Comparison of ENCODE assay signal across 8 mouse cellular contexts in genomic region chr5:134007127-134007771, GRCm38 (mm10).
DNase-seq lines count a peak whose midpoint lies in the region; ATAC-seq and TF ChIP-seq lines count a peak whose summit lies in the region.

No protein-coding gene starts in this region.

- H3K4me1 ChIP-seq in thymus, adult 2 months (replicated peaks; ENCODE audit: control insufficient read depth, insufficient read depth, low read length), result no peaks in the 10 kb centered on the region
- no peaks in the 10 kb centered on the region for H3K4me1 ChIP-seq in forebrain, postnatal 0 days (ENCODE audit: insufficient read depth)
- H3K4me1 ChIP-seq in intestine, postnatal 0 days (replicated peaks; ENCODE audit: control insufficient read depth, insufficient read depth, low read length), result no peaks in the 10 kb centered on the region
- H3K4me1 ChIP-seq in midbrain, embryonic 13.5 days (replicated peaks), result peaks cover 17% of the 10 kb centered on the region; the same call in 1 of the 2 replicates

- H3K27ac ChIP-seq in thymus, adult 2 months (ENCODE audit: control insufficient read depth, insufficient read depth, low read length), result no peak overlapping the region
- H3K27ac ChIP-seq in forebrain, postnatal 0 days (ENCODE audit: low read depth, low read length), result no peak overlapping the region
- no peak overlapping the region for H3K27ac ChIP-seq in intestine, postnatal 0 days (ENCODE audit: low read depth, low read length)
- no peak overlapping the region for H3K27ac ChIP-seq in midbrain, embryonic 13.5 days

- no peak overlapping the region for H3K9ac ChIP-seq in forebrain, postnatal 0 days
- H3K9ac ChIP-seq in intestine, postnatal 0 days (ENCODE audit: low read depth, low read length), result no peak overlapping the region
- no peak overlapping the region for H3K9ac ChIP-seq in midbrain, embryonic 13.5 days (replicated peaks)

- no peaks in the 10 kb centered on the region for H3K27me3 ChIP-seq in thymus, adult 2 months (ENCODE audit: control insufficient read depth, insufficient read depth, low read length)
- H3K27me3 ChIP-seq in forebrain, postnatal 0 days (ENCODE audit: insufficient read depth, low read length), result no peaks in the 10 kb centered on the region
- no peaks in the 10 kb centered on the region for H3K27me3 ChIP-seq in intestine, postnatal 0 days (replicated peaks; ENCODE audit: control insufficient read depth, insufficient read depth, low read length)
- peaks cover 29% of the 10 kb centered on the region for H3K27me3 ChIP-seq in midbrain, embryonic 13.5 days

- no peak overlapping the region for H3K4me3 ChIP-seq in thymus, adult 2 months (ENCODE audit: control insufficient read depth, insufficient read depth, low read length)
- no peak overlapping the region for H3K4me3 ChIP-seq in forebrain, postnatal 0 days (ENCODE audit: low read depth, low read length)
- H3K4me3 ChIP-seq in intestine, postnatal 0 days (ENCODE audit: low read depth, low read length), result no peak overlapping the region
- H3K4me3 ChIP-seq in midbrain, embryonic 13.5 days (replicated peaks), result no peak overlapping the region

- DNase-seq in thymus, adult 2 months, result peak; percentile 2
- DNase-seq in thymus, postnatal 0 days (ENCODE audit: low spot score), result no peak
- no peak for DNase-seq in forebrain, postnatal 0 days
- DNase-seq in left cerebral cortex, adult 11 months (ENCODE audit: low spot score), result no peak

- WGBS in thymus, adult 2 months, result 48% methylated on average over 3 of the region's 3 CpGs
- WGBS in forebrain, postnatal 0 days, result 34% methylated on average over 3 of the region's 3 CpGs
- 11% methylated on average over 3 of the region's 3 CpGs for WGBS in intestine, postnatal 0 days
- WGBS in midbrain, embryonic 13.5 days, result 18% methylated on average over 3 of the region's 3 CpGs

- no peak for TF ChIP-seq CTCF in thymus, adult 2 months (IDR thresholded peaks at IDR 0.05; ENCODE audit: borderline replicate concordance, control insufficient read depth, extremely low read depth, insufficient read depth, low read length, poor library complexity)
- TF ChIP-seq CTCF in forebrain, postnatal 0 days (IDR thresholded peaks at IDR 0.05; ENCODE audit: low read depth), result no peak
- no peak for TF ChIP-seq CTCF in intestine, postnatal 0 days (IDR thresholded peaks at IDR 0.05; ENCODE audit: low read depth)

- ATAC-seq in forebrain, postnatal 0 days, result peak; percentile 43
- peak; percentile 84 for ATAC-seq in intestine, postnatal 0 days
- ATAC-seq in midbrain, embryonic 13.5 days, result peak; percentile 66
- ATAC-seq in frontal cortex, adult (ENCODE audit: low TSS enrichment), result no peak
- no peak for ATAC-seq in monocyte, adult 5-6 weeks (replicated peaks; ENCODE audit: insufficient number of reproducible peaks, low FRiP score, low TSS enrichment, poor library complexity, severe bottlenecking)

- H3K4me2 ChIP-seq in forebrain, postnatal 0 days (ENCODE audit: low read depth), result no peak overlapping the region
- H3K4me2 ChIP-seq in intestine, postnatal 0 days (replicated peaks; ENCODE audit: low read depth), result no peak overlapping the region
- no peak overlapping the region for H3K4me2 ChIP-seq in midbrain, embryonic 13.5 days (replicated peaks)

- no peaks in the 10 kb centered on the region for H3K9me3 ChIP-seq in forebrain, postnatal 0 days (ENCODE audit: low read length)
- H3K9me3 ChIP-seq in intestine, postnatal 0 days (ENCODE audit: control insufficient read depth), result 0 out of 2 replicates have a peak, but pooled peaks cover 4% of the 10 kb centered on the region
- no peaks in the 10 kb centered on the region for H3K9me3 ChIP-seq in midbrain, embryonic 13.5 days

- H3K36me3 ChIP-seq in thymus, adult 2 months (ENCODE audit: control insufficient read depth, insufficient read depth, low read length), result no peaks in the 10 kb centered on the region
- no peaks in the 10 kb centered on the region for H3K36me3 ChIP-seq in forebrain, postnatal 0 days (ENCODE audit: insufficient read depth)
- no peaks in the 10 kb centered on the region for H3K36me3 ChIP-seq in intestine, postnatal 0 days (ENCODE audit: control insufficient read depth, insufficient read depth)
- no peaks in the 10 kb centered on the region for H3K36me3 ChIP-seq in midbrain, embryonic 13.5 days

- no peak for TF ChIP-seq POLR2A in thymus, adult 2 months (IDR thresholded peaks at IDR 0.05; ENCODE audit: control insufficient read depth, extremely low read depth, insufficient read depth, low read length, poor library complexity)

Comparison
In these comparisons a context has a peak if more than half of its experiments do, and no peak if none do; other contexts are left out.
1. ATAC-seq: peak in forebrain, postnatal 0 days (single experiment), intestine, postnatal 0 days (single experiment) and midbrain, embryonic 13.5 days (single experiment); none in frontal cortex, adult (single experiment) and monocyte, adult 5-6 weeks (single experiment).